Mouse (Mus musculus) stomach, embryonic 14.5 days (tissue): Measurements from ENCODE around the gene Ubqln1. TPM values are rescaled to one million over a fixed set of nuclear protein-coding genes. Genes with fewer than 3 reads are reported as not detected.
"Not testable (repeated sequence)": the region's sequence is repeated elsewhere in the genome, so short reads cannot be mapped to it uniquely, and the experiment has no call there.

Experiments used
- ATAC-seq: fragments of 200-750 bp; cut with Nextera tagmentation; 2 replicates; pipeline ENCODE4 v1.8.0; 2017; ENCODE audit warnings: low read depth, moderate TSS enrichment; ENCODE audit not compliant: insufficient number of reproducible peaks, insufficient read depth, low FRiP score
- H3K27ac ChIP-seq: fragments of 300-500 bp; sonication (generic); 2 replicates; pipeline ENCODE4 v1.5.1; 2014; ENCODE audit warnings: mild to moderate bottlenecking, low read length, moderate library complexity, mixed read lengths
- H3K27me3 ChIP-seq: fragments of 300-500 bp; sonication (generic); 2 replicates; pipeline ENCODE4 v1.6.1; 2014; ENCODE audit warnings: low read length, control low read depth, mixed read lengths; ENCODE audit not compliant: control insufficient read depth, insufficient read depth
- H3K36me3 ChIP-seq: fragments of 300-500 bp; sonication (generic); 2 replicates; pipeline ENCODE4 v1.6.1; 2014; ENCODE audit warnings: mild to moderate bottlenecking, control low read depth, low read length, moderate library complexity, mixed read lengths; ENCODE audit not compliant: control insufficient read depth, insufficient read depth
- H3K4me1 ChIP-seq: fragments of 300-500 bp; sonication (generic); 2 replicates; pipeline ENCODE4 v1.6.1; 2014; ENCODE audit warnings: low read length, control low read depth, mixed read lengths; ENCODE audit not compliant: control insufficient read depth, insufficient read depth
- H3K4me2 ChIP-seq: fragments of 300-500 bp; sonication (generic); replicated peaks from 2 replicates; pipeline ENCODE4 v1.6.1; 2014; ENCODE audit warnings: low read depth, low read length, control low read depth
- H3K4me3 ChIP-seq: fragments of 300-500 bp; sonication (generic); 2 replicates; pipeline ENCODE4 v1.5.1; 2014; ENCODE audit warnings: low read depth, low read length, control low read depth
- H3K9ac ChIP-seq: fragments of 300-500 bp; sonication (generic); replicated peaks from 2 replicates; pipeline ENCODE4 v1.6.1; 2014; ENCODE audit warnings: low read depth, mild to moderate bottlenecking, control low read depth, low read length, moderate library complexity, mixed read lengths
- H3K9me3 ChIP-seq: fragments of 300-500 bp; sonication (generic); 2 replicates; pipeline ENCODE4 v1.6.1; 2016; ENCODE audit warnings: low read depth, low read length, control low read depth; ENCODE audit not compliant: control insufficient read depth
- WGBS: fragments of 180-500 bp; shearing (Covaris S2); extraction: QIAGEN DNeasy Blood & Tissue Kit; methylation state at CpG from one replicate; pipeline ENCODE4 v1.1.7; 2014; 5-methylcytosine and 5-hydroxymethylcytosine counted together
- polyA plus RNA-seq: library from polyadenylated mRNA; unstranded; fragments of >200 nt; fragmentation: Nextera tagmentation; extraction: Ambion mirVana; gene quantifications from 2 replicates; pipeline ENCODE4 v1.2.1, GENCODE M21; 2014

Gene Ubqln1
- polyA plus RNA-seq, 1 experiment from 2014 or later = 76.2 TPM

DNA sequence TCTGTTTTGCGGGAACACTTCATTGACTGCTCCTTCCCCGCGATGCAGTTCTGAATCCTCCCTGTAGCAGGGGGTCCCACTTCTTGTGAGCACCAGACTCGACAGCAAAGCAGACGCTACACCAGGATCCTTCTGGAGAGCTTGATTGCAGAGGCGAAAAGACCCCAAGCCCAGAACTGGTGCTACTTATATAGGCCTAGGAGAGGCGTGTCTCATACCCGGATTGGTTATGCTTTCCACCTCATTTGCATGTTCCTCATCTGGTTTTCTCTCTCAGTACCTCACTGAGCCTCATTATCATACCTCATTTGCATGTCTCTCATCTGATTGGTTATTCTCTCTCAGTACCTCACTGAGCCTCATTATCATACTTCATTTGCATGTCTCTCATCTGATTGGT lies 68.8 kb downstream of the Ubqln1 start:
- 95% methylated on average over 8 of the region's 8 CpGs for WGBS
- ATAC-seq, H3K9me3 ChIP-seq, H3K4me3 ChIP-seq, H3K4me1 ChIP-seq, H3K27me3 ChIP-seq, H3K4me2 ChIP-seq, H3K36me3 ChIP-seq, H3K9ac ChIP-seq, H3K27ac ChIP-seq: not testable (repeated sequence)

GRCm38 (mm10) chr13:58131692-58132091 lies 83.8 kb downstream of the Ubqln1 start:
- ATAC-seq = no peak
- Histone ChIP-seq H3K9ac (no peak overlapping the region), H3K4me1 (0 out of 2 replicates have a peak, but pooled peaks cover 7% of the 10 kb centered on the region), H3K9me3 (0 out of 2 replicates have a peak, but pooled peaks cover 4% of the 10 kb centered on the region), H3K4me2 (no peak overlapping the region), H3K4me3 (no peak overlapping the region), H3K27me3 (no peaks in the 10 kb centered on the region), H3K36me3 (no peaks in the 10 kb centered on the region; the same call in 1 of the 2 replicates), H3K27ac (no peak overlapping the region)
- 41% methylated on average over 3 of the region's 3 CpGs for WGBS

GRCm38 (mm10) chr13:58129687-58130246 lies 85.7 kb downstream of the Ubqln1 start:
- 26% methylated on average over 4 of the region's 4 CpGs for WGBS
- no peaks in the 10 kb centered on the region for H3K9me3 ChIP-seq
- H3K4me3 ChIP-seq = peak overlapping the region; percentile 97
- H3K27me3 ChIP-seq = no peaks in the 10 kb centered on the region
- peak overlapping the region; percentile 100 for H3K9ac ChIP-seq
- H3K27ac ChIP-seq = peak overlapping the region; percentile 99
- H3K4me1 ChIP-seq = peaks cover 18% of the 10 kb centered on the region; the same call in 1 of the 2 replicates
- H3K36me3 ChIP-seq = peaks cover 9% of the 10 kb centered on the region; the same call in 1 of the 2 replicates
- no peak for ATAC-seq
- peak overlapping the region; percentile 64 for H3K4me2 ChIP-seq

DNA sequence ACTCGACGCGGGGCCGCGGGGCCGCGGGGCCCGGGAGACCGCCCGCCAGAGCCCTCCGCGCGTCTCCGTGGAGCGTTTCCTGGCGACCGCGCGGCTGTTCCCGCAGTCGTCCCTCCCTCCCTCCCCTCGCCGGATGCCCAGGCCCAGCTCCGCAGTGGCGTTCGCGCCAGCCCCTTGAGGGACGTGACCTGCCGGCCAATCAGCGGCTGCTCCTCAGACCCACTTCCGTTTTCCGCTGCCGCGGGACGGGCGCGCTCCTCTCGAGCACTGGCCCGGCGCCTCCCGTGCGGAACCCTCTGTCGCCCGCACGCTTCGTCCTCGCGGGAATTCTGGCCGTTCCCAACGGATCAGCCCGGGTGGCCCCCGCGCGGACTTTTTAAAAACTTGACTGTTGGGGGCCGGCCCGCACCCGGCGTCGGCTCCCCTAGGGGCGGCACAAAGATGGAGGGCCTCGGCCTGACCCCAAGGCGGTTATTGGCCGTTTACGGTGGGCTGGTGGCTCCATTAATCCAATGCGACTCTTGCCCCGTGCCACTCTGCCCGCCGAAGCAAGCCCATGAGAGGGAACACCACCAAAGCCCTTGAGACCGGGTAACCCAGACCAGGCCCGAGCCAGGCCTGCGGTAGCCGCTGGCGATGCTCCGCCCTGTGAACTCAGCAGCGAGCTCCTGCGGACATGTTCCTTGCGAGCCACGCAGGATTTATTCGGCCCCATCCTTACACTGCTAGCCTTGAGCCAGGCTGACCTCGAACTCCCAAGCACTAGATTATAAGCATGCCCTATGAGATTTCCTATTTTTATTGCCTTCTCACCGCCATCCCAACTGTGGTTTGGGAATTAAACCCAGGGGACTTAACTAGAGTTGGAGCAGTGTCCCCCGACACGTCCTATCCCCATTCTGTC lies 86.4 kb downstream of the Ubqln1 start:
- ATAC-seq = peak; percentile 96
- peak overlapping the region; percentile 100 for H3K9ac ChIP-seq
- peak overlapping the region; percentile 99 for H3K27ac ChIP-seq
- H3K4me2 ChIP-seq = peak overlapping the region; percentile 64
- H3K27me3 ChIP-seq = no peaks in the 10 kb centered on the region
- peak overlapping the region; percentile 97 for H3K4me3 ChIP-seq
- H3K36me3 ChIP-seq = peaks cover 9% of the 10 kb centered on the region; the same call in 1 of the 2 replicates
- peaks cover 25% of the 10 kb centered on the region; the same call in 1 of the 2 replicates for H3K4me1 ChIP-seq
- H3K9me3 ChIP-seq = no peaks in the 10 kb centered on the region
- WGBS = under 1% methylated on average over 66 of the region's 83 CpGs

- Histone ChIP-seq H3K4me2 (peak within 1 kb of the TSS; percentile 64), H3K9me3 (no peaks in the 10 kb centered on the region), H3K9ac (peak within 1 kb of the TSS; percentile 100), H3K4me1 (peaks cover 31% of the 10 kb centered on the region; the same call in 1 of the 2 replicates), H3K36me3 (peaks cover 9% of the 10 kb centered on the region; the same call in 1 of the 2 replicates), H3K27me3 (no peaks in the 10 kb centered on the region), H3K27ac (peak within 1 kb of the TSS; percentile 99), H3K4me3 (peak within 1 kb of the TSS; percentile 97)
- ATAC-seq = peak; percentile 93
- WGBS = 0% methylated on average over 27 of the region's 62 CpGs
Observed at GRCm38 (mm10) chr13:58128396-58128767, 87.1 kb downstream of the Ubqln1 start, which contains the start of gene Hnrnpa0. Hnrnpa0 (minus strand) TSS chr13:58128556.

GRCm38 (mm10) chr13:58127766-58128361 lies 87.6 kb downstream of the Ubqln1 start:
- H3K4me3 ChIP-seq = peak overlapping the region; percentile 97
- no peaks in the 10 kb centered on the region for H3K27me3 ChIP-seq
- H3K4me1 ChIP-seq = peaks cover 32% of the 10 kb centered on the region; the same call in 1 of the 2 replicates
- peak; percentile 29 for ATAC-seq
- H3K27ac ChIP-seq = peak overlapping the region; percentile 99
- peak overlapping the region; percentile 62 for H3K4me2 ChIP-seq
- under 1% methylated on average over 69 of the region's 81 CpGs for WGBS
- peak overlapping the region; percentile 100 for H3K9ac ChIP-seq
- H3K9me3 ChIP-seq = no peaks in the 10 kb centered on the region
- peaks cover 9% of the 10 kb centered on the region; the same call in 1 of the 2 replicates for H3K36me3 ChIP-seq

DNA sequence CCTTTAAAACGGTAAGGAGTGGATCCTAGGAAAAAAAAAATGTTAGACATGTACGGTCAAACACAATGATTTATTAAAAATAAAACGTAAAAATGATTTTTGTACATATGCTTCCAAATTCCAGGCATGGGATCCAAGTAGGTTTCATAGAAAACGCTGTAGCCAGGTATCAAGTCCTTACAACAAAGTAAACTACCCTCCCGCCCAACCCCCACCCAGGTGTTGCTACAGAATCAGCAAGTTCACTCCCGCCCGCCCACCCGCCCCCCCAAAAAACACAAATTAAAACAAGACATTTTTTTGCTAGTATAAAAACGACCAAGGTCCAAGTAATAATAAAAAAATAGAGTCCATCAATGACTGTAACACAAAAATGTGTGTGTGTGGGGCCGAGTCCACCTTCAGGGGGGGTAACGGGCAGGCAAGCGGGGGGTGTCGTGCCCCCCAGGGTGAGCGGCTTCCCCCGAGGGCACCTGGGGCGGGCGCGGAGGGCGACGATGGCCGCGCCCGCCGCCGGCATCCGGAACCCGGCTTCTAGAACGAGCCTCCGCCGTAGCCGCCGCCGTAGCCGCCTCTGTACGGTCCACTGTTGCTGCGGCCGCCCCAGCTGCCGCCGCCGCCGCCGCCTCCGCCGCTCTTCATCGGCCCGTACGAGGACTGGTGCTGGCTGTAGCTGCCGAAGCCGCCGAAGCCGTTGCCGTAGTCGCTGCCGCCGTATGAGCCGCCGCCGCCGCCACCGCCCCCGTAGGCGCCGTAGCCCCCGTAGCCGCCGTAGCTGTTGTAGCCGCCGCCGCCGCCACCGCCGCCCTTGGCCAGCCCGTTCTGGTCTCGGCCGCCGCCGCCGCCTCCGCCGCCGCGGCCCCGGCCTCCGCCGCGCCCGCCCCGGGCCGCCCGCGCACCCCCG lies 88.3 kb downstream of the Ubqln1 start:
- Histone ChIP-seq H3K9me3 (no peaks in the 10 kb centered on the region), H3K4me2 (peak overlapping the region; percentile 62), H3K4me1 (peaks cover 32% of the 10 kb centered on the region; the same call in 1 of the 2 replicates), H3K27me3 (no peaks in the 10 kb centered on the region), H3K9ac (peak overlapping the region; percentile 100), H3K36me3 (peaks cover 9% of the 10 kb centered on the region; the same call in 1 of the 2 replicates), H3K27ac (peak overlapping the region; percentile 99), H3K4me3 (peak overlapping the region; percentile 97)
- no peak for ATAC-seq
- under 1% methylated on average over 66 of the region's 92 CpGs for WGBS
